Mouse (Mus musculus): ENCODE data around the gene Snrpg. TPM values are rescaled to one million over a fixed set of nuclear protein-coding genes. Genes with fewer than 3 reads are reported as not detected.
A peak's percentile ranks its signal among the peaks of the same experiment; 100 is the strongest.

Gene Snrpg
- total and polyA plus RNA-seq, 3 experiments, result 761 to 1,339 (median 796) TPM

GRCm38 (mm10) chr6:86384692-86385091, 13.6 kb downstream of the Snrpg start (continued):
- TF ChIP-seq USF1 (IDR thresholded peaks at IDR 0.05; ENCODE audit: low read depth, low read length) (no peak), TCF12 (IDR thresholded peaks at IDR 0.05; ENCODE audit: low read depth, low read length) (no peak; the same call in 1 of the 2 replicates), GATA1 (IDR thresholded peaks at IDR 0.05; ENCODE audit: low read depth, low read length) (peak; percentile 94), ZMIZ1 (IDR thresholded peaks at IDR 0.05; ENCODE audit: low read depth, low read length) (peak; percentile 46; the same call in 1 of the 2 replicates), ELF1 (IDR thresholded peaks at IDR 0.05; ENCODE audit: low read depth, low read length) (no peak), CHD1 (IDR thresholded peaks at IDR 0.05; ENCODE audit: low read depth, low read length) (no peak), ZC3H11A (IDR thresholded peaks at IDR 0.05; ENCODE audit: low read depth, low read length) (no peak), NELFE (IDR thresholded peaks at IDR 0.05; ENCODE audit: low read depth, low read length) (no peak; the same call in 1 of the 2 replicates), POLR2AphosphoS2 (IDR thresholded peaks at IDR 0.05; ENCODE audit: low read length) (no peak), TBP (IDR thresholded peaks at IDR 0.05; ENCODE audit: low read depth, low read length) (peak; percentile 57; the same call in 1 of the 2 replicates), JUND (IDR thresholded peaks at IDR 0.05; ENCODE audit: low read depth, low read length) (no peak), SIN3A (IDR thresholded peaks at IDR 0.05; ENCODE audit: low read length) (peak; percentile 76), ETS1 (IDR thresholded peaks at IDR 0.05; ENCODE audit: low read depth, low read length) (peak; percentile 89), KAT2A (conservative IDR thresholded peaks at IDR 0.05; ENCODE audit: low read depth, low read length) (no peak), HCFC1 (IDR thresholded peaks at IDR 0.05; ENCODE audit: low read depth, low read length) (peak; percentile 55), MXI1 (IDR thresholded peaks at IDR 0.05; ENCODE audit: low read depth, low read length) (no peak)

GRCm38 (mm10) chr6:86385362-86386104, 14.4 kb downstream of the Snrpg start:
- Histone ChIP-seq H3K9ac (ENCODE audit: control insufficient read depth, low read depth, low read length, poor library complexity, severe bottlenecking) (peak overlapping the region; percentile 65), H3K79me2 (ENCODE audit: control insufficient read depth, insufficient read depth, low read length, poor library complexity) (no peaks in the 10 kb centered on the region; the same call in 1 of the 2 replicates), H3K27me3 (ENCODE audit: control insufficient read depth in 1 of 2, insufficient read depth in 2 of 2, low read length in 2 of 2) (no peaks in the 10 kb centered on the region), H3K9me3 (replicated peaks; ENCODE audit: insufficient read depth, low read length) (no peaks in the 10 kb centered on the region), H3K36me3 (ENCODE audit: control insufficient read depth in 1 of 2, insufficient read depth in 2 of 2, low read length in 2 of 2) (peaks cover 4 to 19% of the 10 kb centered on the region in 2 experiments; a peak in 3 of 4 replicates), H3K27ac (ENCODE audit: control insufficient read depth, low read depth, low read length) (peak overlapping the region; percentile 94), H3K4me1 (ENCODE audit: control insufficient read depth in 1 of 2, insufficient read depth in 2 of 2, low read length in 2 of 2) (peaks cover 9 to 18% of the 10 kb centered on the region in 2 experiments), H3K4me3 (ENCODE audit: control insufficient read depth in 1 of 2, insufficient read depth in 1 of 2, low read depth in 2 of 2, low read length in 2 of 2) (peak overlapping the region; percentile 49 to 89)
- DNase-seq (ENCODE audit: low read depth, low spot score), result peak; percentile 59
- TF ChIP-seq MAZ (IDR thresholded peaks at IDR 0.05; ENCODE audit: low read depth, low read length), result no peak
- TF ChIP-seq JUND (IDR thresholded peaks at IDR 0.05; ENCODE audit: low read depth, low read length), result no peak
- no peak for TF ChIP-seq BHLHE40 (IDR thresholded peaks at IDR 0.05; ENCODE audit: borderline replicate concordance, low read depth, low read length)
- TF ChIP-seq NRF1 (IDR thresholded peaks at IDR 0.05; ENCODE audit: insufficient read depth, low read depth, low read length, poor library complexity, severe bottlenecking), result peak; percentile 55; the same call in 1 of the 2 replicates
- no peak for TF ChIP-seq USF1 (IDR thresholded peaks at IDR 0.05; ENCODE audit: low read depth, low read length)
- TF ChIP-seq KAT2A (conservative IDR thresholded peaks at IDR 0.05; ENCODE audit: low read depth, low read length), result no peak
- no peak for TF ChIP-seq MYB (IDR thresholded peaks at IDR 0.05; ENCODE audit: low read depth, low read length)
- TF ChIP-seq SIN3A (IDR thresholded peaks at IDR 0.05; ENCODE audit: low read length), result peak; percentile 14; the same call in 1 of the 2 replicates
- TF ChIP-seq EP300 (IDR thresholded peaks at IDR 0.05; ENCODE audit: low read depth in 1 of 2, low read length in 2 of 2), result peak; percentile 4 to 49; a peak in 1 of 4 replicates
- TF ChIP-seq MAFK (IDR thresholded peaks at IDR 0.05; ENCODE audit: borderline replicate concordance, low read depth, low read length), result no peak
- TF ChIP-seq NELFE (IDR thresholded peaks at IDR 0.05; ENCODE audit: low read depth, low read length), result 0 out of 2 replicates have a peak, but pooled peaks have one; percentile 31
- TF ChIP-seq CHD1 (IDR thresholded peaks at IDR 0.05; ENCODE audit: low read depth, low read length), result no peak; the same call in 1 of the 2 replicates
- no peak for TF ChIP-seq UBTF (IDR thresholded peaks at IDR 0.05; ENCODE audit: borderline replicate concordance, insufficient read depth, low read depth, low read length)
- TF ChIP-seq ZNF384 (IDR thresholded peaks at IDR 0.05; ENCODE audit: low read depth, low read length), result peak; percentile 96
- TF ChIP-seq USF2 (IDR thresholded peaks at IDR 0.05; ENCODE audit: borderline replicate concordance in 1 of 2, insufficient read depth in 1 of 2, low read depth in 1 of 2, low read length in 2 of 2), result no peak
- no peak for TF ChIP-seq TBP (IDR thresholded peaks at IDR 0.05; ENCODE audit: low read depth, low read length)
- no peak for TF ChIP-seq MYC (IDR thresholded peaks at IDR 0.05; ENCODE audit: low read depth, low read length)
- no peak for TF ChIP-seq ELF1 (IDR thresholded peaks at IDR 0.05; ENCODE audit: low read depth, low read length)
- no peak for TF ChIP-seq SMC3 (IDR thresholded peaks at IDR 0.05; ENCODE audit: low read depth, low read length)
- peak; percentile 27 for TF ChIP-seq HCFC1 (IDR thresholded peaks at IDR 0.05; ENCODE audit: low read depth, low read length)
- no peak for TF ChIP-seq GATA1 (IDR thresholded peaks at IDR 0.05; ENCODE audit: low read depth, low read length)
- no peak for TF ChIP-seq MXI1 (IDR thresholded peaks at IDR 0.05; ENCODE audit: low read depth, low read length)
- TF ChIP-seq ZKSCAN1 (IDR thresholded peaks at IDR 0.05; ENCODE audit: low read depth, low read length), result 0 out of 2 replicates have a peak, but pooled peaks have one; percentile 23
- TF ChIP-seq POLR2A (IDR thresholded peaks at IDR 0.05; ENCODE audit: control insufficient read depth in 1 of 2, insufficient read depth in 1 of 2, low read depth in 1 of 2, low read length in 2 of 2, poor library complexity in 1 of 2), result no peak
- TF ChIP-seq ETS1 (IDR thresholded peaks at IDR 0.05; ENCODE audit: low read depth, low read length), result no peak
- TF ChIP-seq E2F4 (IDR thresholded peaks at IDR 0.05; ENCODE audit: borderline replicate concordance, low read depth, low read length), result no peak
